Mouse (Mus musculus) stomach, postnatal 0 days (tissue): ENCODE measurements at regions not wholly inside any gene's neighbourhood (a gene's known extent, or its start where the extent isn't known, plus 50 kb on each side); places are given as distances from the start of the nearest gene placed in this dataset.

Experiments used
- ATAC-seq: fragments of 200-750 bp; cut with Nextera tagmentation; 2 replicates; pipeline ENCODE4 v1.8.0; 2017; ENCODE audit not compliant: low FRiP score, low TSS enrichment
- DNase-seq: peaks from one replicate; pipeline ENCODE4 v3.0.0-alpha.2; 2016; ENCODE audit warnings: low spot score
- H3K27ac ChIP-seq: fragments of 300-500 bp; sonication (generic); replicated peaks from 2 replicates; pipeline ENCODE4 v1.5.1; 2014; ENCODE audit warnings: mild to moderate bottlenecking, control low read depth
- H3K27me3 ChIP-seq: fragments of 300-500 bp; sonication (generic); 2 replicates; pipeline ENCODE4 v1.6.1; 2014; ENCODE audit warnings: low read length; ENCODE audit not compliant: control insufficient read depth, insufficient read depth
- H3K36me3 ChIP-seq: fragments of 300-500 bp; sonication (generic); 2 replicates; pipeline ENCODE4 v1.6.1; 2014; ENCODE audit warnings: low read length, mixed read lengths; ENCODE audit not compliant: control insufficient read depth, insufficient read depth
- H3K4me1 ChIP-seq: fragments of 300-500 bp; sonication (generic); replicated peaks from 2 replicates; pipeline ENCODE4 v1.6.1; 2014; ENCODE audit warnings: antibody characterized with exemption; ENCODE audit not compliant: control insufficient read depth, insufficient read depth
- H3K4me2 ChIP-seq: fragments of 300-500 bp; sonication (generic); replicated peaks from 2 replicates; pipeline ENCODE4 v1.6.1; 2014; ENCODE audit warnings: low read depth, mild to moderate bottlenecking, control low read depth, moderate library complexity
- H3K4me3 ChIP-seq: fragments of 300-500 bp; sonication (generic); 2 replicates; pipeline ENCODE4 v1.5.1; 2014; ENCODE audit warnings: low read depth, low read length, control low read depth
- H3K9ac ChIP-seq: fragments of 300-500 bp; sonication (generic); 2 replicates; pipeline ENCODE4 v1.6.1; 2014; ENCODE audit warnings: mild to moderate bottlenecking, low read length, control low read depth, mixed read lengths
- H3K9me3 ChIP-seq: fragments of 300-500 bp; sonication (generic); 2 replicates; pipeline ENCODE4 v1.6.1; 2016; ENCODE audit warnings: low read length; ENCODE audit not compliant: control insufficient read depth
- CTCF ChIP-seq: IDR thresholded peaks from 2 replicates; pipeline ENCODE4 v1.5.1; 2016; ENCODE audit warnings: antibody characterized with exemption, low read depth, mild to moderate bottlenecking, moderate library complexity
- EP300 ChIP-seq: optimal IDR thresholded peaks from 2 replicates; pipeline ENCODE3; 2016; ENCODE audit warnings: antibody characterized with exemption
- WGBS: fragments of 180-500 bp; shearing (Covaris S2); extraction: QIAGEN DNeasy Blood & Tissue Kit; methylation state at CpG from one replicate; pipeline ENCODE4 v1.1.7; 2014; 5-methylcytosine and 5-hydroxymethylcytosine counted together

GRCm38 (mm10) chr6:84272520-84273311 is 264.3 kb downstream of the Dysf start:
- 63% methylated on average over 6 of the region's 6 CpGs for WGBS
- H3K9me3 ChIP-seq, result no peaks in the 10 kb centered on the region
- DNase-seq, result no peak

DNA sequence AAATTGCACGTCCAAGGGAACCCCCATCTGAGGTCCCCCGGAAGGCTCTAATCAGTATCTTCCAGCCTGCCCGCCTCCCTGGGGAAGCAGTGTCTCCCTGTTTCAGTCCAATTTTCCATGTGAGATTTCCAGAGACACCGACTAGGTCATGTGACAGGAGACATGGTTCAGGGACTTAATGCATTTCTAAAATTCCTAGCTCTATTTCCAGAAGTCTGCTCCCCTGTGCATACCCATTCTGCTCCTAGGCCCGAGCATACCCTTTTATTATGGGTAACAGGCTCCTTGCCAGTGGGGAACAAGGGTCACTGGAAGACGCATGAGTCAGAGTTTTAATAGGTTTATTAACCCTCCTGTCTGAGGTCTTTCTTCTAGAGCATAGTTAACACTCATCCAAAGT is 263.6 kb downstream of the Dysf start:
- ATAC-seq, result no peak
- H3K4me1 ChIP-seq, result peaks cover 4% of the 10 kb centered on the region; the same call in 1 of the 2 replicates
- H3K27ac ChIP-seq, result no peak overlapping the region
- TF ChIP-seq EP300 (no peak), CTCF (no peak)
- no peaks in the 10 kb centered on the region for H3K9me3 ChIP-seq
- H3K4me3 ChIP-seq, result no peak overlapping the region
- no peaks in the 10 kb centered on the region for H3K27me3 ChIP-seq
- 74% methylated on average over 6 of the region's 6 CpGs for WGBS
- no peak overlapping the region for H3K4me2 ChIP-seq
- no peaks in the 10 kb centered on the region for H3K36me3 ChIP-seq
- H3K9ac ChIP-seq, result no peak overlapping the region
- DNase-seq, result no peak

More at GRCm38 (mm10) chr6:84272520-84273311, 264.3 kb downstream of the Dysf start:
- Histone ChIP-seq H3K4me2 (no peak overlapping the region), H3K27me3 (no peaks in the 10 kb centered on the region), H3K27ac (no peak overlapping the region), H3K9ac (no peak overlapping the region), H3K36me3 (no peaks in the 10 kb centered on the region), H3K4me3 (no peak overlapping the region), H3K4me1 (peaks cover 4% of the 10 kb centered on the region; the same call in 1 of the 2 replicates)
- no peak for ATAC-seq
- TF ChIP-seq EP300 (no peak), CTCF (no peak)

- Histone ChIP-seq H3K4me2 (no peak overlapping the region), H3K4me1 (peaks cover 4% of the 10 kb centered on the region; the same call in 1 of the 2 replicates), H3K36me3 (no peaks in the 10 kb centered on the region), H3K27me3 (no peaks in the 10 kb centered on the region), H3K27ac (no peak overlapping the region), H3K9me3 (no peaks in the 10 kb centered on the region), H3K9ac (no peak overlapping the region), H3K4me3 (no peak overlapping the region)
- no peak for ATAC-seq
- WGBS, result 89% methylated on average over 3 of the region's 3 CpGs
- no peak for TF ChIP-seq EP300
- no peak for TF ChIP-seq CTCF
- no peak for DNase-seq
Observed at GRCm38 (mm10) chr6:84271441-84271840, 263.1 kb downstream of the Dysf start.

DNA sequence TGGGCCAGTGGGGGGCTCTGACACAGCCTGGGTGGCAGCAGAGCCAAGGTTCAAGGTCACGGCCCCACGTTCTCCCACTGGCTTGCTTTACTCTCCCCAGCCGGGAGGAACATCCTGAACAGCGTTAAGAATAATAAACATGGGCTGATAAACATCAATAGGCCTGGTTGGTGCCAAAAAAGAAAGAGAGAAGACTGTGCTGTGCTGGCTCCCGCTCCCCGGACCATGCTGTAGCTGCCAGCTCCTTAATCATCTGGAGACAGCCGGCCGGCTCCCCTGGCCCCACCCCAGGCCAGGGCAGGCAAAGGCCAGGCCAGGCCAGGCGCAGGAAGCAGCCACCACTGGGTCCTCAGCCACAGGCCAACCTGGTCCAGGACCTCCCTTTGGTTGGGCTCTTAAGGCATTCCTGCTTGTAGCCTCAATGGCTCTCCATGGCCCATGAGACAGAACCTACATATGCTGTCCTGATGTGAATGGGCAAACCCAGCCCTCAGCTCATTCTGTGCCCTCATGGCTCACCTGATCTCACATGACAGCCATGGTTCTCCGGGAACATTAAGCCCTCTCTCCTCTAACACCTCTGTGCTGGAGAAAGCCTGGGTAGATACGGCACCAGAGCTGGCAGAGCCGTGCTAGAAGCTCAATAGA is 262.3 kb downstream of the Dysf start:
- WGBS, result 34% methylated on average over 12 of the region's 12 CpGs
- no peak for TF ChIP-seq CTCF
- TF ChIP-seq EP300, result no peak
- no peak for DNase-seq

GRCm38 (mm10) chr6:84269478-84269877 is 261.1 kb downstream of the Dysf start:
- Histone ChIP-seq H3K9me3 (no peaks in the 10 kb centered on the region), H3K9ac (no peak overlapping the region), H3K27me3 (no peaks in the 10 kb centered on the region), H3K4me1 (peaks cover 4% of the 10 kb centered on the region; the same call in 1 of the 2 replicates), H3K27ac (no peak overlapping the region), H3K4me2 (no peak overlapping the region), H3K4me3 (no peak overlapping the region), H3K36me3 (no peaks in the 10 kb centered on the region)
- TF ChIP-seq EP300 (no peak), CTCF (no peak)
- no peak for DNase-seq
- 89% methylated on average over 4 of the region's 4 CpGs for WGBS
- no peak for ATAC-seq

More for the DNA sequence above, 262.3 kb downstream of the Dysf start:
- Histone ChIP-seq H3K4me1 (peaks cover 4% of the 10 kb centered on the region; the same call in 1 of the 2 replicates), H3K27me3 (no peaks in the 10 kb centered on the region), H3K9me3 (no peaks in the 10 kb centered on the region), H3K36me3 (no peaks in the 10 kb centered on the region), H3K4me3 (no peak overlapping the region), H3K9ac (no peak overlapping the region), H3K4me2 (no peak overlapping the region), H3K27ac (no peak overlapping the region)
- peak; percentile 25; the same call in 1 of the 2 replicates for ATAC-seq

GRCm38 (mm10) chr6:84269023-84269422 is 260.6 kb downstream of the Dysf start:
- no peak for ATAC-seq
- 61% methylated on average over 3 of the region's 3 CpGs for WGBS
- TF ChIP-seq CTCF (peak; percentile 43), EP300 (no peak)

More at GRCm38 (mm10) chr6:84269023-84269422, 260.6 kb downstream of the Dysf start:
- Histone ChIP-seq H3K9me3 (no peaks in the 10 kb centered on the region), H3K4me3 (no peak overlapping the region), H3K4me2 (no peak overlapping the region), H3K27me3 (no peaks in the 10 kb centered on the region), H3K27ac (no peak overlapping the region), H3K36me3 (no peaks in the 10 kb centered on the region), H3K9ac (no peak overlapping the region), H3K4me1 (peaks cover 4% of the 10 kb centered on the region; the same call in 1 of the 2 replicates)
- DNase-seq, result no peak
